Mouse (Mus musculus) brown adipose tissue, adult 24 weeks (tissue): ENCODE measurements around the gene Dhcr7. TPM values are rescaled to one million over a fixed set of nuclear protein-coding genes. Genes with fewer than 3 reads are reported as not detected.

Experiments
- H3K27ac ChIP-seq: fragments of 200-500 bp; replicated peaks from 2 replicates; pipeline ENCODE4 v1.5.1; 2012; ENCODE audit warnings: low read depth, mild to moderate bottlenecking, low read length
- H3K4me1 ChIP-seq: fragments of 200-500 bp; 2 replicates; pipeline ENCODE4 v1.6.1; 2012; ENCODE audit warnings: low read length, mixed read lengths; ENCODE audit not compliant: control insufficient read depth, insufficient read depth, insufficient read length
- H3K4me3 ChIP-seq: fragments of 200-500 bp; 2 replicates; pipeline ENCODE4 v1.5.1; 2012; ENCODE audit warnings: low read depth, mild to moderate bottlenecking, low read length, moderate library complexity; ENCODE audit not compliant: insufficient read depth
- polyA plus RNA-seq: library from polyadenylated mRNA; stranded (reverse); fragments of >200 nt; gene quantifications from 2 replicates; pipeline ENCODE4 v1.2.4, GENCODE M21; 2012; ENCODE audit not compliant: missing spikeins, insufficient read depth, insufficient read length

Dhcr7 gene
- 23.0 and 25.9 TPM in 2 replicates for polyA plus RNA-seq

DNA sequence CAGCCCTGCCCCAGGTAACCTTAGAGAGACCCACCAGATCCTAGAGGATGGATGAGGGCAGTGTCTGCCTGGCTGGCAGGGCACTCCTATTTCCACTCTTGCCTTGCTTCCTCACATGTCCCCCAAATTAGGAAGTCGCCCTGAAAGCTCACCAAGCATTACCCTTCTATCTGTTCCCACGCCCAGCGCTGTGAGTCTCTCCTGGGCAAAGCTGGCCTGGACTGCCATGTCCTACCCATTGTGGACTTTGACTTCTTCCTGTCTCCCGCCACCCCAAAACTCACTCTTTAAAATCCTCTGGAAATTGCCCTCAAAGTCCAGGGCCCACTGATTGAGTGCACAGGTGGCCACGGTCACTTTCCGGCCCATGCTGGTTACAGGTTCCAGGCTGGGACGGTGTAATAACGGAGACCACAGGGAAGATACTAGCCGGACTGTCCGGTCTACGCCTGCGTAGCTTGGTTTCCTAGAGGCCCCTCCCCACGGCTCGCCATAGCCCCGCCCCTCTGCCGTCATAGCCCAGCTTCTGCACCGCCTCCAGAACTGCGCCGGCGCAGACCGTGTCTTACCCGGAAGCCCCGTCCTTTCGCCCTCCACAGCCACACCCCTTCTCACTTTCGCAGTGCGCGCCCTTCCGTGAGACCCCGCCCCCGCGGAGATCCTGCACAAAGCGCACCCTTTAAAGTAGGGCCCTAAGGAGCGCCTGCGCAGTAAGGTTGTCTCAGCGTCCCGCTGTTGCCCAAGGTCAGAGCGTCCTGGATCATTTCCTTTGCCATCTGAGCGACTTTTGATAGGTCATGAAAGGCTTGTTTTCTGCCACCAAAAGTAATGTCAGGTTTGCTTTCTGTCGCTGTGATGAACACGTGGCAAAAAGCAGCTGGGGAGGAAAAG lies at the start of gene Dhcr7, which contains the start of gene Nadsyn1:
Gene Dhcr7, plus strand, starts transcription at position 771 of the 891 bp plus-strand sequence.
Gene Nadsyn1, minus strand, starts transcription at position 475 of the 891 bp plus-strand sequence.
- Histone ChIP-seq H3K4me3 (peak within 1 kb of the TSS; percentile 77), H3K4me1 (peaks cover 9% of the 10 kb centered on the region), H3K27ac (peak within 1 kb of the TSS; percentile 98)

DNA sequence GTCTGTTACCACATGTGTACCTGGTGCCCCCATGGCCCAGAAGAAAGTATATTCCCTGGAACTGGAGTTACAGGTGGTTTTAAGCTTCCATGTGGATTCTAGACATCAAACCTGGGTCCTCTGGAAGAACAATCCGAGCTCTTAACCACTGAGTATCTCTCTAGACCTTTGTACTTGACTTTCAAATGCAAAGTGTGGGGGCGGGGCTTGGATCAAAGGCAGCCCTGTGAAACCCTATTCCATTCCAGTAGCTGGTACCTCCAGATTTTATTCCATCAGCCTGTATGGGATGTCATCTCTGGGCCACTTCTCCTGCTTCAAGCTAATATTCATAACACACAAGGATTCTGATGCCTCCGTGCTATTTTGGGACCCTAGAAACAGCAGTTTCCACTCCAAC lies 46.8 kb upstream of the Dhcr7 start:
- H3K27ac ChIP-seq = no peak overlapping the region
- no peak overlapping the region for H3K4me3 ChIP-seq
- no peaks in the 10 kb centered on the region for H3K4me1 ChIP-seq

GRCm38 (mm10) chr7:143777375-143777774 lies 45.6 kb upstream of the Dhcr7 start:
- H3K27ac ChIP-seq = no peak overlapping the region
- no peaks in the 10 kb centered on the region for H3K4me1 ChIP-seq
- H3K4me3 ChIP-seq = no peak overlapping the region

GRCm38 (mm10) chr7:143783378-143783995 lies 39.5 kb upstream of the Dhcr7 start:
- Histone ChIP-seq H3K27ac (peak overlapping the region; percentile 55; the same call in 1 of the 2 replicates), H3K4me3 (peak overlapping the region; percentile 43), H3K4me1 (peaks cover 4% of the 10 kb centered on the region; the same call in 1 of the 2 replicates)

DNA sequence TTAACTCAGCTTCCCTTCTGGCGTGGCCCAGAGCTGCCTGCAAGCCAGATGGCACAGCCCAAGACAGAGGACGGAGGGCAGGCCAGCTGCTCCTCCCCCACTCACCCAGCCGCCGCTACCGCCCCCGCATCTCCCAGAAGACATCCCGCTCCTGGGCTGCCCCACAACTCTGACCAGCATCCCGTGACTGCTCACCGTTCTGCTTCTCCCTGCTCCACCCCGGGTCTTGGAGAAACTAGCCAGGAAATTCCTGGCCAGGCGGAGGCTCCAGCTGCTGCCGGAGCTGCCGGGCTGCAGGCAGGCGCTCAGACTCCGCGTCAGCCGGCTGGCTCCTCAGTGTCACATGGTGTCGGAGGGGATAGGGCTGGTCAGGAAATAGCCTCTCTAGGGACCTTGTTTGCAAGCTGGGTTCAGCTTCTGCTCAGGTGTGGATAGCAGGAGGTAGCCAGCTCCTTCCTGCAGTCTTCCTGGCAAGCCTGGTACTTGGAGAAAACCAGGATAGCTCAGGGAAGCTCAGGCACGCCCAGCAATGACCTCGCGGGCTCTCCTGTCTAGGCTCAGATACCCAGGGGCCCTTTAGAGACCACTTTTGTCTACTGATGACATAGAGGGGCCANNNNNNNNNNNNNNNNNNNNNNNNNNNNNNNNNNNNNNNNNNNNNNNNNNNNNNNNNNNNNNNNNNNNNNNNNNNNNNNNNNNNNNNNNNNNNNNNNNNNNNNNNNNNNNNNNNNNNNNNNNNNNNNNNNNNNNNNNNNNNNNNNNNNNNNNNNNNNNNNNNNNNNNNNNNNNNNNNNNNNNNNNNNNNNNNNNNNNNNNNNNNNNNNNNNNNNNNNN lies 38.7 kb upstream of the Dhcr7 start, which contains the start of gene Mrgpre:
Gene Mrgpre, minus strand, starts transcription at position 505 of the 834 bp plus-strand sequence.
- H3K4me3 ChIP-seq = peak within 1 kb of the TSS; percentile 43
- H3K4me1 ChIP-seq = peaks cover 4% of the 10 kb centered on the region; the same call in 1 of the 2 replicates
- peak within 1 kb of the TSS; percentile 55; the same call in 1 of the 2 replicates for H3K27ac ChIP-seq

DNA sequence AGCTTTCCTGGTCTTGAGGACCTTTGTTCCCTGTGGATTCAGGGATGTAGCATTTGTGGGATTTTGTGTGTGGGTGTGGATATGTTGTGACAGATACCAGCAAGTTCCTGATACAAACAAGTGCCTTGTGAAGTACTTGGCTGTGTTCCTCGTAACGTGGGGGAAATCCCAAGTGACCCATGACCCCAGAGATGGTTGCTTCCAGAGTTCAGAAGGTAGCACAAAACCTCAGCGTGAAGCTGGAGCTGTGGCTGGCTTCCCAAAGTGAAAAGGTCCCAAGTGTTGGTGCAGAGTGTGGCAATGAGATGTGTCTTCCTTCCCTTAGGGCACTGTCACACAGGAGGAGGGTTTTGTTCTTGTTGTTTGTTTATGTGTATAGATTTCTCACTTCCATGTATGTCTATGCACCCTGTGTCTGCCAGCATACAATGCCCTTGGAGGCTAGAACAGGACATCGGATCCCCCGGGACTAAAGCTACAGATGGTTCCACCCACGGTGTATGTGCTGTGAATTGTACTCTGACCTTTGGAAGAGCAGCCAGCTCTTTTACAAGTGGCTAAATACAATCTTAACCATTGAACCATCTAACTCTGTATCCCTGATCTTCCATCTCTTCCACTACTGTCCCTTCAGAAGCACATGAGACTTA lies 30.5 kb upstream of the Dhcr7 start:
- Histone ChIP-seq H3K4me1 (no peaks in the 10 kb centered on the region), H3K27ac (no peak overlapping the region), H3K4me3 (no peak overlapping the region)

- Histone ChIP-seq H3K4me3 (no peak overlapping the region), H3K4me1 (no peaks in the 10 kb centered on the region), H3K27ac (no peak overlapping the region)
These were observed 29.8 kb upstream of the Dhcr7 start for GRCm38 (mm10) chr7:143793121-143793520.

- Histone ChIP-seq H3K27ac (no peak overlapping the region), H3K4me3 (no peak overlapping the region), H3K4me1 (no peaks in the 10 kb centered on the region)
These were observed 24.2 kb upstream of the Dhcr7 start for GRCm38 (mm10) chr7:143798783-143799182.

- no peaks in the 10 kb centered on the region for H3K4me1 ChIP-seq
- no peak overlapping the region for H3K27ac ChIP-seq
These were observed 22.2 kb upstream of the Dhcr7 start for GRCm38 (mm10) chr7:143800770-143801169.

DNA sequence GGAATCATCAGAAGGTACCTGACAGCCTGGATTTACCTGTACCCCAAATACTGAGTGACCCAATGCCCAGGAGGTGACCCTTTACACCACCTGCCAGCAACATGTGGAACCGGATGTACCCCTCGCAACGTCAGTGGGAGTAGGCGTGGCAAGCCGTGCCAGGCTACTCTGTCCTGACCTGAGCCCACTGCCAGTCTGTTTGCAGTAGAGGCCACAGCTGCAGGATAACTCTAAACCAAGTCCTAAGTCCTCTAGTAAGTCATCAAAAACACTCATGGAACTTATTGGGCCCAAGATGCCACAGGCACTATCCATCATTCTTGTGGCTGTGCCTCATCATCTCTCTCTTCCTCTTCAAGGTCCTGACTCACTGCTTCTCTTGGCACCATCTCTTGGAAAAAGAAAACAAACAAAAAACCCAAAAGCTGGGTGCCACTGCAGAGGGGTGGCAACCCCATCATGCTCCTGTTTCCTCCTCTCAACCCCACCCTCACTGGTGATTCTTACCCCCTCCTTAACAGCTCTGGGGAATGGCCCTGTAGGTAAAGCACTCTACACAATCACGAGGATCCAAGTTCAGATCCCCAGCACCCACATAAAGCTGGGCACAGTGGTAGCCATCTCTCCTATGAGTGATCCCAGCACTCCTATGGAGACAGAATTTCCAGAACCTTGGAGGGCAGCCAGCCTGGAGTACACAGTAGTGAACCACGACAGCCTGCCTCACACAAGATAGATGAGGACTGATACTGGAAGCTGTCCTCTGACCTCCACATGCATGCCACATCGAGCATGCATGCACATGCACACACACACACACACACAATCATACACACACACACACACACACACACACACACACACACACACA lies 21.5 kb upstream of the Dhcr7 start:
- no peak overlapping the region for H3K27ac ChIP-seq
- no peaks in the 10 kb centered on the region for H3K4me1 ChIP-seq
- H3K4me3 ChIP-seq = no peak overlapping the region

More at GRCm38 (mm10) chr7:143800770-143801169, 22.2 kb upstream of the Dhcr7 start:
- no peak overlapping the region for H3K4me3 ChIP-seq

DNA sequence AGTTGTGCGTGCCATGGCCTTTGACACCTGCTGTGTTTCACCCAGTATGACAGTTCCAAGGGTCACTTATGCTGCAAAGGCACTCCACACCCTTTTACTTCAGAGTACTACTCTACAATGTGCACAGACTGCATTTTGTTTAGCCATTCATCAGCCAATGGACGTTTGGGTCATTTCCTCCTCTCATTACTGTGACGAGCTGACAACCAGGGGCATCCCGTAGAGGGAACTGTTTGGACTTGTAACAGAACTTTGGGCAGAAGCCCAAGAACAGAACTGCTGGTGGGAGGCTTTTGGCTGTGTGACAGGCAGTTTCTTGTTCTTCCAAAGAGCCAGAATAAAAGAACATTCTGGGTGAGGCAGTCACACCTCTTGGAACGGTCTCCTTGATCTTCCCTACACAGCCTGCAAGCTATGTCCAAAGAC lies 17.7 kb upstream of the Dhcr7 start:
- Histone ChIP-seq H3K27ac (no peak overlapping the region), H3K4me1 (no peaks in the 10 kb centered on the region), H3K4me3 (no peak overlapping the region)

- no peak overlapping the region for H3K27ac ChIP-seq
- H3K4me1 ChIP-seq = no peaks in the 10 kb centered on the region
- no peak overlapping the region for H3K4me3 ChIP-seq
These were observed 14.0 kb upstream of the Dhcr7 start for GRCm38 (mm10) chr7:143808909-143809308.

DNA sequence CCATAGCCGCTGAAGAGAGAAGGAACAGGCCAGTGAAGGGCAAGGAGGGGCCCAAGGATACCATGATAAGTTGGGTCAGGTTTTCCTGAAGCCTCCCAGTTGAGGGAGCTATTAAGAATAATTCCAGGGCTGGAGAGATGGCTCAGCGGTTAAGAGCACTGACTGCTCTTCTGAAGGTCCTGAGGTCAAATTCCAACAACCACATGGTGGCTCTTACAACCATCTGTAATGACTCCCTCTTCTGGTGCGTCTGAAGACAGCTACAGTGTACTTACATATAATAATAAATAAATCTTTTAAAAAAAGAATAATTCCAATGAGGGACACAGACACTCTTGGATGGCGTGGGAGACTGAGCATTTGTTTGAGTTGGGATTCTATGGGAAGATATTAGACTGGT lies 3.7 kb upstream of the Dhcr7 start:
- Histone ChIP-seq H3K4me1 (peaks cover 7% of the 10 kb centered on the region), H3K27ac (no peak overlapping the region), H3K4me3 (no peak overlapping the region)
